Mouse (Mus musculus) frontal cortex, postnatal 36 days (tissue): Measurements from ENCODE around the gene Ssbp1.

Source experiments
- DNase-seq, 2 experiments: peaks; one replicate each; pipeline ENCODE4 v3.0.0; 2022; ENCODE audit warnings: low spot score in 2 of 2

The Ssbp1 gene

GRCm38 (mm10) chr6:40470916-40471719 lies at the start of gene Ssbp1:
Ssbp1 (plus strand) TSS chr6:40471352.
- peak; percentile 91 to 93 for DNase-seq

DNA sequence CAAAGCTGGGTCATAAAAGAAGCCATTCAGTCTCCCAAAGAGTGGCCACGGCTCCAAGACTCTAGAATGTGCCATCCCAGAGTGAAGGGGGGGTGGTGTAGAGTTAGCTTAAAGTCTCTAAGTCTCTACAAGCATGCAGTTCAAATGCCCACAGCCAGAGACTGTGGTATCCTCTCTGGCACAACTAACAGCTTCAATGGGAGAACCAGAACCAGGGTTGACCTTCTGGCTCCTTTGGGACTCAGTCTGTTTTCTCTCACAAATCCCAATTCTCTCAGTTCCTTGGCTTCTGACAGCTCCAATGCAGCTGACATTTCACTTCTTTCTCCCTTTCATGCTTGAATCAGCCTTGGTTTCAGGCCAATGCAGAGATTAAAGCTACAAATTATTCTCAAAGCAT lies 48.1 kb upstream of the Ssbp1 start:
- DNase-seq = no peak

GRCm38 (mm10) chr6:40423774-40424173 lies 47.4 kb upstream of the Ssbp1 start:
- peak in 1 of 2 experiments; percentile 62 for DNase-seq

DNA sequence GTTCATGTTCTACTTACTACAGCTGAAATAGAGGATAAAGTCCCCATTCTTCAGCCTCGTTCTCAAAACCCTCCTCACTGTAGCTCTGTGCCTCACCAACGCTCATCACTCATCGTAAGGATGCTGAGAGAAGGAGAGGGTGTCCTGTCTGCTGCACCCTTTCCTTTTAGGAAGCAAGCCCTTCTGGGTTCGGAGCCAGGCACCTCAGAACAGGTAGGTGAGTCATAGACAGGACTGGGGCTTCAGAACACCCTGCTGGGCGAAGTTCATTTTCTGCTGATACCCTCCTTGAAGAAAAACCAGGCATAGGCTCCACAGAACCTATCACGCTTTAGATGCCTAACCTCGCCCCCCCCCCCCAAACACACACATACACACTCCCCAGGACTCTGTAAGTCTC lies 43.7 kb upstream of the Ssbp1 start:
- DNase-seq = no peak

DNA sequence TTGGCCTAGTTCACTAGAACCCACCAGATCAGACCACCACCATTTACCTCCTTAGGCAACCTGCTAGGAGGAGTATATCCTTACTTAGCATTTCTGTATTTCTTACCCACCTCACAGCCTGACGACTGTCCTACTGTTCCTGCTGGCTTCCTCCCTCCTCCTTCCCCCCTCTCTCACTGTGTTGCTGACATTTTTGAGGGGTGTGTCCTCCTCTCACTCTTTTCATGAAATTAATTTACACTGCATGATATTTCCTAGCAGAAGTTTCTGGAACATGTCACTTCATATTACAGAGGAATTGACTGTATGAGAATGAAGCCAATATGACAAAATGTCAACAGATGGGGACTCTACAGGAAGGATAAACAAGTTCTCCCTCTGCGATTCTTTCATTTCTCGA lies 42.5 kb upstream of the Ssbp1 start:
- no peak for DNase-seq

- no peak for DNase-seq
Observed at GRCm38 (mm10) chr6:40429521-40429931, 41.6 kb upstream of the Ssbp1 start.

DNA sequence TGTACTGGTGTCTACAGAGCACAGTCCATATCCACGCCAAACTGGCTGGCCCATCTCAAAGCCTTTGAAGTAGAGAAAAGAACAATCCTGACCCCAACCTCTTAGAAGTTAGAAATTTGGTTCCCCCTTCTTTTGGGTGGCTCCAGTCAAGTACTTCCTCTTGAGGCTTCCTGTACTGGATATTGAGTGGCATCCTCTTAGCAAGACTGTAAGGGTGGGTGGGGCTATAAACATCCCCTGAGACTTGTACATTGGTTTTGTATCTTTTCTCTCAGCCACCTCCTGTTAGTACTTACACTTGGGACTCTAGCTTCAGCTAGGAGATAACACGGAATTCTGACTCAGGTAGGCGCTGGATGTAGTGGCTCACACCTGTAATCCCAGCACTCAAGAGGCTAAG lies 40.9 kb upstream of the Ssbp1 start:
- DNase-seq = no peak

GRCm38 (mm10) chr6:40430878-40431277 lies 40.3 kb upstream of the Ssbp1 start:
- DNase-seq = peak; percentile 23 to 52

DNA sequence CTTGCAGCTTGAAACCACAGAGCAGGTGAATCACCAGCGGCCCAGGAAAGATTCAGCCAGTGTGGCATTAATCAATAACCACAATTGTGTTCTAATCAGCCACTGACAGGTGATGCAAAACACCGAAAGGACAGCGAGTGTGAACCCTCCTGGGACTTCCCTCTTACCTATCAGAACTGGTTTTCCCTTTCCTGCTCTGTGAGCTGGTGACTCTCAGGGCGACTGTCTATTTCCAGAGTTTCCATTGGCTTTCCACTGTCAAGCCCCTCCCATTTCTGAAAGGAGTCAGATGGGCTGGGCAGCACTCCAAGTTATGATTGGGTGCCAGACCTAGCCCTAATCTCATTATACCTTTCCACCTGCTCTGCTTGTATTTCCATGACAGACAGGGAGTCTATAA lies 39.8 kb upstream of the Ssbp1 start:
- DNase-seq = no peak

GRCm38 (mm10) chr6:40431812-40432211 lies 39.3 kb upstream of the Ssbp1 start:
- DNase-seq = no peak

- DNase-seq = peak; percentile 50 to 80
Observed at GRCm38 (mm10) chr6:40432346-40433275, 38.5 kb upstream of the Ssbp1 start.

GRCm38 (mm10) chr6:40434697-40435096 lies 36.5 kb upstream of the Ssbp1 start:
- no peak for DNase-seq

GRCm38 (mm10) chr6:40435151-40436046 lies 35.8 kb upstream of the Ssbp1 start:
- DNase-seq = peak; percentile 70 to 79

DNA sequence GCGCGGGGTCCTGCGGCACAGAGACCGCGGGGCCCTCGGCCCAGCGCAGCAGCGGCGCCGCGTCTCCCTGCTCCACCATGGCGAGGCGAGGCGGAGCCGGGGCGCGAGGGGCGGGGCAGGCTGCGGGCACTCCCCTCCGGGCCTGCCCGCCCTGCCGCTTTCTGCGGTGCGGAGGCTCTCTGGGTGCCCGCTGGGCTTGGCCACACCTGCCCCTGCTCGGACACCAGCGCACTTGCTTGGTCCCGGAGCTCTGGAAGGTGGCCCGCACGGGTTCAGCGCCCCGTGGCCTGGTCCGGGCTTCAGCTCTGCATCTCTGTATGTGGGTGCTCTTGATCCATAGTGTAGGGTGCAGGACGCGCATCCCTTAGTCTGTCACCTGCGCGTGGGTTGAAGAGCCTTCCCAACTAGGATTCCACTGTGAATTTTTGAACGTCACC lies 35.1 kb upstream of the Ssbp1 start, which contains the start of gene E330009J07Rik:
TSS of gene E330009J07Rik (minus strand) at position 89 of the 437 bp plus-strand sequence.
- peak; percentile 81 to 85 for DNase-seq

DNA sequence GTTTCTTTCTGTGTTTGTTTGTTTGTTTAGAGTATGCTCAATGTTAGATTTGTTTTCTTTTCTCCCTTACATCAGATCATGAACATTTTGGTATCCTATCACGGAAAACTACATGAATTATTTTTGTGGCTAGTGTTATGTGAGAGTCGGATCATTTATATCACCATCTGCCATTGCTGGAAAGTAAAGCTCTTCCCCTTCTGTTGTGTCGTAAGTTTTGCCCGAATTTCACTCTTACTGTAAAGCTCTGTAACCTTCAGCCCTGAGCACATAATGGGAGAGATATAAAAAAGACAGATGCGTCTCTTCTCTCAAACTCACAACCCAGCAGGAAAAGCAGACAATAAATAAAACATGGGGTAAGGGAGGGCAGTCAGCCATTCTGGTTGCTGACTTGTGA lies 32.2 kb upstream of the Ssbp1 start, which contains the start of gene Wee2:
TSS of gene Wee2 (plus strand) at position 153 of the 400 bp plus-strand sequence.
- no peak for DNase-seq

- no peak for DNase-seq
Observed at GRCm38 (mm10) chr6:40439731-40440130, 31.4 kb upstream of the Ssbp1 start.

DNA sequence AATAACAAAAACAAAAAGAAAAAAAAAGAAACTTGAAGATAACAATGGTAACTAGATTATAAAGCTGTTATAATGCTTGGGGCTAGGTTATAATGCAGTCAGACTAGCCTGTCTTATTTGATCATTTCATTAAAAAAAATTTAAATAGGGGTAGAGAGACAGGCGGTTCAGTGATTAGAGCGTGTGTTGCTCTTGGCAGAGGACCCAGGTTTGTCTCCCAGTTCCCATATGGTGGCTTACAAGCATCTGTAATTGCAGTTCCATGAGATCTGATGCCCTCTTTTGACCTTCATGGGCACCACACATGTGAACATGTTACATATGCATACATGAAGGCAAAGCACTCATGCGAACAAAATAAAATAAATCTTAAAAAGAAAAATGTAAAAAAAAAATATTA lies 29.9 kb upstream of the Ssbp1 start:
- DNase-seq = no peak

DNA sequence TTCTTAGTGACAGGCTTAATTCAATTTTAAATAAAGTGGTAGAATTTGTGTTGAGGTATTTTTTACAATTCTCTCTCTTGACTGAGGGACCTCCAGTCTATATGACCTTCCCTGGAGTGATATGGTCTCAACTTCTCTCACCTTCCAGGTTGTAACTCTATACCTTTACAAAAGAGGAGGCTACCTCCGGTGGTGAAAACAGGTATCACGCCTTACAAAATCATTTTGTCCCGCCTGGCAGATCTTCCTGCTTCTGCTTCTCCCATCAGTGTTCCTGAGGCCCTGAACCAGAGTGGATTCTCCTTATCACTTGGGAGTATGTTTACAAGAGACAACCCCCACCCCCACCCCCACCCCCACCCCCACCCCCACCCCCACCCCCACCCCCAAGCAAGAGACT lies 29.4 kb upstream of the Ssbp1 start:
- no peak for DNase-seq

DNA sequence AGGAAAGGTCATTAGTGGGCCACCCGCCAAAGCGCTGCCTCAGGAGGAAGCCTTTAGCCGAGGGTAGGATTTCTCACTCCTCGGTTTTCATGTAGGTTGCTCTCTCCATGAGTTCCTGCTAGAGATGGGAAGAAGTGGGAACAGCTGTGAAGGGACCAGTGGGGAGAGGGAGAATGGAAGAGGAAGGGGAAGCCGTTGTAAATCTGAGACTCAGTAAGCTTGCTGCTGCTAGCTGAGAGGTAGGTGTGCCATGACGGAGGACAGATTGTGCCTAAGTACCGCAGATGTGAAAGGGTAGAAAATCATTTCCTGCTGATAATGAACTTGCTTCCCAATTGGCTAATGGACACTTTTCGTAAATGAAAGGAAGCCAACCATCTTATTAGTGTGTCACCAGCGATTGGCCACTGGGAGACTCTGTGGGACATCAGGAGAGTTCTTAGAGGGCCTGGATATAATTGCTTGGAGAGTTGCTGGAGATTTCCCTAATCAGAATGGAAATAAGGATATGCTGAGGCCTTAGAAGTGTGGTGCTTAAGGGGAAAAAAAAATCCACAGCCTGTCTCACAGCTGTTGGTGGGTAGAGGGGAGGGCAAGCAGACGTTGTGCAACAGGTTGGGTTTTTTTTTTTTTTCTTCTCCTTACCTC lies 27.7 kb upstream of the Ssbp1 start:
- no peak for DNase-seq

DNA sequence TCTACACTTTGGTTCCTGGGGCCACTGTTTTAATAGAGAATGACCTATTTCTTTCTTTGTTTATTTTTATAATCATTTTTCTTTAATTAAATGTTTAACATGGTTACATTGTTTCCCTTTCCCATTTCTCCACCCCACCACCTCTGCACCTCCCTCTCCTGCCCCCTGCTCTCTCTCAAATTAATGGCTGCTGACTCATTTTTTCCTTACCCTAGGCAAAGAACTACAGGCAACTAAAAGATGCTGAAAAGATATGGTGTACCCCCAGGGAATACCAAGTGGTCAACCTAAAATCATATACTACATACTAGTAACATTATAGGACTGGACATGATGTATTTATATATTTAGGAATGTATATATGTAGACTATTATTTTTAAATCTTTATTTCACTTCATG lies 22.5 kb upstream of the Ssbp1 start:
- no peak for DNase-seq
